Mouse (Mus musculus) heart, postnatal 0 days (tissue): ENCODE results near the gene Cep350.

Source experiments
- CTCF ChIP-seq: IDR thresholded peaks from 2 replicates; pipeline ENCODE4 v1.5.1; 2016; ENCODE audit warnings: antibody characterized with exemption, control low read depth, low read depth
- EP300 ChIP-seq: IDR thresholded peaks from 2 replicates; pipeline ENCODE4 v1.6.1; 2016; ENCODE audit warnings: antibody characterized with exemption, low read depth

DNA sequence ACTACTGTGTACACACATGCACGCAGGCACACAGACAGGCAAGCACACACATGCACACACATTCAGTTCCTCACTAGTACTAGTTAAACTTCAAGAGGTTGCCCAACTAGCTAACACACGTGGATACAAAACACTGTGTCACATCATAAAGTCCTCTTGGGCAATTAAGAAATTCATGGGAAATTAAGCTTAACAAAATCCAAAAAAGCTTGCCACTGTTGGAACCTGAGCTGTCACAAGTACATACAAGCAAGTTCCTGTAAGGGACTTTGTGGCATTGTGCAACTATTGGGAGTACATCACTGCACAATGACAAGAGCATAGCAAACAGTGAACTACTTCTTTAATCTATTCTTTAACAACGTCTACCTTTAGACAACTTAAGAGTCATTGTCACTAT is 93.5 kb downstream of the Cep350 start:
- no peak for TF ChIP-seq CTCF
- TF ChIP-seq EP300 = no peak
